Mouse (Mus musculus): ENCODE measurements around the gene Adgrg1.

Gene Adgrg1

GRCm38 (mm10) chr8:94974467-94975165 lies at the start of gene Adgrg1:
Adgrg1 (plus strand) TSS chr8:94974751.
- no peak for DNase-seq

DNA sequence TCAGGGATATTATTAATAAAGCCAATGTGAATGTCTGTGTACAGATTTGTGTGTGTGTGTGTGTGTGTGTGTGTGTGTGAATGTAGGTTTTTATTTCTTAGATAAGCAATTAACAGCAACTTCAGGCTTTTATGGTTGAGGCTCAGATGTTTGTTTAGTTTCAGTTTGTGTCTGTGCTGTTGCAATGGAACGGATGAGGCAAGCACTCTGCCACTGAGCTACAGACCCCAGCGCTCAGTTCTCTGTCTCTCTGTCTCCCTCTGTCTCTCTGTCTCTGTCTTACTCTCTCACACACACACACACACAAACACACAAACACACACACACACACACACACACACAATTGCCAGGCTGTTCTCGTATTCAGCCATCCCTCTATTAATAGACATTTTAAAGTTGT lies 46.3 kb upstream of the Adgrg1 start:
- DNase-seq = no peak

GRCm38 (mm10) chr8:94933918-94934317 lies 40.6 kb upstream of the Adgrg1 start:
- no peak for DNase-seq

- no peak for DNase-seq
These were observed 39.4 kb upstream of the Adgrg1 start for GRCm38 (mm10) chr8:94935172-94935571.

DNA sequence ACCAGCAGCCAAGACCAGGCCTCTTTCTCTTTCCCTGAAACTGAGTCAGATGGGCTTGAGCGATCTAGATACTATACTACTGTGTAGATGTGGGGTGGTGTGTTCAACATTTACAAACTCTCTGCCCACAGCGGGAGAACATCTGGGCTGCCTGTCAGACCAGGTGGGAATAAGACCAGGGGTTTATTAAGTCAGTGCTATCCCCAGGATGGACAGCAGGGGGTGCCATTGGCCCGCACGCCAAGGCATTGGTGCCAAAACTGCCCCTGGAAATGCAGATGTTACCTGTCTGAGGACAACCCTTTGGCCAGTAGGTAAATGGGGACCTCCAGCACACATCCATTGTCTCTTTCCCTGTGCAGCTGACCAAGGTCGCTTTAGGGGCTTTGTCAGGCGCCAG lies 32.0 kb upstream of the Adgrg1 start:
- DNase-seq = peak; percentile 94

DNA sequence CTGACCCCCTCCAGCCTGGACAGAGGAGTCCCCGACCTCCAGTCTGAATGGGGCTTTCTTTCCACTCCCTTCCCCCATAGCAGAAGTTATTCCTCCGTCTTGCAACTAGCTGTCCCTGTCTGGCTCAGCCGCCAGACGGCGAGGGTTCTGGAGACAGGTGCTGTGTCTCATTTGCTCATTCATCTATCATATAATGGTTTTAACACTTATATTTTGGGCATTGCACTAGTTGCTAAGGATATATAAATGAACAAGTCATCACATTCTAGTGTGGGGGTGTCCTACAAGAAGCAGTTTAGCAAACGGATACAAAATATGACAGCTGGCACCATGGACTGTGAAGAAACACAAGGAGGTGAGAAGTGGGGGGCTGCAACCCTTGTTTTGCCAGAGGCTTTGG lies 29.4 kb upstream of the Adgrg1 start:
- DNase-seq = no peak

DNA sequence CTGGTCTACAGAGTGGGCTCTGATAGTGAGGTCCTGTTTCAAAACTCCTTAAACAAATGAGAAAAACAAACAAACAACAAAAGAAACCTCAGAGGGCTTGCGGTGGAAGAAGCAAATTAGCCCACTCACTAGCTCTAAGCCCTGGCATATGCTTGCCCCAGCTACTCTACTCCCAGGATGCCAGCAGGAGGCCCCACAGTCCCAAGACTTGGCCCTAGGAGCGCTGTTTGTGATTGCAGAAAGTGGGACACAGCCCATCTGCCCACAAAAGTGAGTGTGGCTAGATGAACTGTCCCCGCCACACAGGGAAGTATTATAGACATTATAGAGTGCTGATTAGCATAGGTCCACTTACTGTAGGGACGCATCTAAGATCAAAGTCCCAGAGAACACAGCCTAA lies 26.1 kb upstream of the Adgrg1 start:
- DNase-seq = no peak

GRCm38 (mm10) chr8:94949010-94949409 lies 25.5 kb upstream of the Adgrg1 start:
- no peak for DNase-seq

DNA sequence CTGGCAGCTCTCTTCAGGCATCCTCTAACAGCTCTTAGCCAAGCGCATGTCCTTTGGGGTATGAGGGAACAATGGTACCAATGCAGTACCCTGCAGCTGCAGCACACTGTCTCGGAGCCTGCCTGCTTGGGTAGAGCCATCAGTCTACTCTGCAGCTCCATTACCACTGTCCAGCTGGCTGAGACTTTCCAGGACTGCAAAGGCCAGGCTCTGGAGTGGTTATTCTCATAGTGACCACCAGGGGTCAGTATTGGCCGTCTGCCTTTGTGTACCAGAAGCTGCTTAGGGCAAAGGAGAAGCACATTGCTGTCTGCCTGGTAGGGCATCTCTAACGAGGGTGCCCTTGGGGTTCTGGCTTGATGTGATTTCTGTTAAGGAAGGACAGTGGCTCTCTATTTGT lies 24.5 kb upstream of the Adgrg1 start:
- peak; percentile 96 for DNase-seq

DNA sequence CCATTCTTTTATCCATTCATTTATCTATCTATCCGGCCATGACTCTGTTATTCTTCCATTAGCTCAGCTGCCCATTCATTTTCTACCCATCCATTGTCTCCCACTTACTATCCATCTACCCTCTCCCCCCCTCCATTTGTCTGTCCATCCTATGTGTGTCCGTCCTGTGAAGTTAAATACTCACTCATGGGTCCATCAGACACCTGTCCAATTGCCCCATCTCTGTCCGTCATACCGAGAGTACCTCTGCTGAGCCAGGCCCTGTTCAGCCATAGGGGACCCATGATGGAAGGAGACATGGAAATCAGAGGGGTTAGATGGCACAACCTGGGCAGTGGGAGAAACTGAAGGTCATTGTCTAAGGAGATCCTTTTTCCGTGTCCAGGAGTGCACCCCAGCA lies 24.1 kb upstream of the Adgrg1 start:
- no peak for DNase-seq

DNA sequence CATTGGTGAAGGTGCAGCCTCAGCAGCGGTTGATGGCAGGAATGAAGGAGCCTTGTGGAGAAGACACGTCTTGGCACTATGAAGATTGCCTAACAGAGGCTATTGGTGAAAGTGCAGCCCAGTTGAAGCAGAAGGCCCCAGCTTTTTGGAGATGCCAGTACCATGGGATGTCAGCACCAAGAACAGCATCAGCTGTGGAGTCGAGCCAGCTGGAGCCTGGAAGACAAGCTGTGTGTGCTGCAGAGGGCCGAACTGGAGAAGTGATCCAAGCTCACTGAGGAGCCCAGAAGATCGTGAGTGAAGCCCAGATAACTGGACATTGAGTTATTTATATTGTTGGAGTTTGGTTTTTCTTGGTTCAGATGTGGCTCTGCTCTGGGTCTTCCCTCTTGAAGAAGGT lies 22.5 kb upstream of the Adgrg1 start:
- no peak for DNase-seq

DNA sequence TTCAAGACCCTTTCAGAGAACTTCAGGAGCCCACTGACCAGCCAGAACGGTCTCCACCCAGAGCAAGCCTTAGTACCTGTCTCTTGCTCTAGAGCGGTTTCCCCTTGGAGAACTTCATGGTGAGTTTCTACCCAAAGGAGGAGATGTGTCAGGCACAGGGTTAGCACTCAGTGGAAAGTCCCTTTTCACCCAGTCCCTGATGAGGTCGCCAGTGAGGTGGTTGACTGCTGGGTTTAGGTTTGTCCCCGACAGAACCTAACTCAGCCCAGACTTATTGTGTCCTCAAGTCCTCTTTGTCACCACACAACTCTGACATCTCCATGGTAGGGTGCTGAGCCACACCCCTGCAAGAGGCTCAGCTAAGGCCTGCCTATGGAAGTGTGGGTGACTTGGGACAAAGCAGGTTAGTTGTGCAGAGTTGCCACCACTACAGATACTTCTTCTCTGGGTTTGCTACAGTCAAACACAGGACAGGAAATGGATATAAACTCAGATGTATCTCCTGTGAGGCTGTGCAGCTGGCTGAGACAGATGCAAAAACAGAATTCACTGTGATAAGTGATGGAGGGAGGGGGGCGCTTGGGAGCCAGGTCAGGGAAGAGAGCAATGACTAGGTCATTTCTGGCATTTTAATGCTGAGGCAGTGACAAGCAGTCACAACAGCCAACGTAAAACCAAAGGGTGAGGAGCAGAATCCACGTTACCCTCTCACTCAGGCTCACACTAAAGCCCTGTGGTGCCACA lies 20.8 kb upstream of the Adgrg1 start:
- no peak for DNase-seq

DNA sequence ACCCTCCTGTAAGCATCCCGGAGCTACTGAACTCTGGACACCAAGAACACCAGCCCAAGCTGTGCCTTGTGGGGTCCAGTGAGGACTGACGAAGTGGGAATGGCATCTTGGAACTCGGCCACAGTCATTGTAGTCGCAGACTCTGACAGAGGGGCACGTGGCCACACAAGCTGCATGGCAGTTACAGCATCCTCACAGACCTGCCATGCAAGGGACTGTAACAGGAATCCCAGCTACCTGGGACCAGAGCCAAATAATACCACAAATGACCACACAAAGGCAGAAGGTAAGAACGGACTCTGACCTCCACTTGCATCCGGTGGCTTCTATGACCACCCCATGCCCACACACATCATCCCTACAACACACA lies 20.2 kb upstream of the Adgrg1 start:
- no peak for DNase-seq

DNA sequence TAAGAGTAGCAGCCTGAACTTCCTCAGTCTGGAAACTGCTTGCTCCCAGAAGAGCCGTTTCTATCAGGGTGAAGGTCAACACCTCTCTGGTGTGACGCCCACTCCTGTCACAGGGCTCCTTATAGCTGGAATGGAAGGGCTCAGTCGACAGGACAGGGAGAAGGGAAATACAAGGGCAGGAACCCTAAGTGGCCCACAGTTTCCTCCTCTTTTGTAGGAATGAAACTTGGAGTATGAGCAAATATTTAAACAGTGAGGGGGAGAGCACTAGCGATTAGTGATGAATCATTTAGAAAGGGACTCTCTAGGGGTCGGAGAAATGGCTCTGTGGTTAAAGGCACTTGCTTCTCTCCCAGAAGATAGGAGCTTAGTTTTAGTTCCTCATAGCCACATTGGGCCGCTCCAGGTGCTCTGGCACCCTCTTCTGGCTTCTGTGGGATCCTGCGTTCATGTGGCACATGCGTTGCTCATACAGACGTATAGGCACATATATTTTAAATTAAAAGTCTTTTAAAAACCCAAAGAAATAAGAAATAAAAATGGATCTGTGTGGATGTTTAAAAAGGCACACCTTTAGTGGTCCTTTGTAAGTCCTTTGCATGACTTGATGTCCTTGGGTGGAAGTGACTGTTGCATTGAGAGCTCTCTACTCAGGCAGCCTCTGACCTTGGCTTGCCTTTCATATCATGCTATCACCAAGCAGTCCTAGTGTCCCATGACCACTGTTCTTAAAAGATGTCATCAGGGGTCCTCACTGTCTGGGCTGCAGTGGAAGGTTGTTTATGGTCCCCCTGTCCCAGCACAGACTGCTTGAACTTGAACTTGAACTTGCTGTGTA lies 19.4 kb upstream of the Adgrg1 start:
- no peak for DNase-seq

DNA sequence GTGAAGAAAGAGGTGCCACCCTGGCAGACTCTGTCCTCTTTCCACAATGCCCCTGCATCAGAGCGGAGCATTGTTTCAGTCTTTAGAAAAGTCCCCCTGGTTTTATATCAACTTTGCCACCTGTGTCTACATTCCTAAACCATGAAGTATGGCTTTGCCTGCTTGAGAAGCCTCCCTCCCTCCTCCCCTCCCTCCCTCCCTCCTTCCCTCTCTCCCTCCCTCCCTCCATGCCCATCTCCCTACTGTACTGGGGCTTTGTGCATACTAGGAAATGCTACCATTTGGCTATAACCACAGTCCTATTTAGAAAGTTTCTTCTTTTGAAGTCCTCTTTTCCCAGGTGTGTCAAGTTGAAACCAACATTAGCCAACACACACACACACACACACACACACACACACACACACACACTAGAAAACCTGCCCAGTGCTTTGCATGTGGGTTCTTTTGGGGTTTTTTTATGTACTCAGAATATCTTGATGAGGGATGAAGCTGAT lies 18.4 kb upstream of the Adgrg1 start:
- no peak for DNase-seq

GRCm38 (mm10) chr8:94962201-94962600 lies 12.3 kb upstream of the Adgrg1 start:
- DNase-seq = no peak

DNA sequence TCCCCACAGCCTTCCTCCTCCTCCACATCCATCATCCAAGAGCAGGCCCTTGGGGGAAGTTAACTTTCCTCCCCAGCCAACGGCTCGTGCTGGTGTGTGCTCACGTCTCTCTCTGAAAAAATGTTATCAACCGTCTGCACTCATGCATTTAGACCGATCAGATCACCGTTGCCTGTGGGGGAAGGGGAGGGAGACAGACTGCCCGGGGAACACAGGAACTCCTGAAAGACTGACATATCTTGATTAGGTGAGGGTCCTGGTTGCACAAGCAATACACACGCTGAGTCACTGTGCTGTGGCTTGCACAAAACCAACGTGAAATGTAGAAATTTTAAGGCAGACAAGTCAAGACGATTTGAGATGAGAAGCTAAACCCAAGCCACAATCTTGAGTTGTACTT lies 9.7 kb upstream of the Adgrg1 start:
- no peak for DNase-seq

DNA sequence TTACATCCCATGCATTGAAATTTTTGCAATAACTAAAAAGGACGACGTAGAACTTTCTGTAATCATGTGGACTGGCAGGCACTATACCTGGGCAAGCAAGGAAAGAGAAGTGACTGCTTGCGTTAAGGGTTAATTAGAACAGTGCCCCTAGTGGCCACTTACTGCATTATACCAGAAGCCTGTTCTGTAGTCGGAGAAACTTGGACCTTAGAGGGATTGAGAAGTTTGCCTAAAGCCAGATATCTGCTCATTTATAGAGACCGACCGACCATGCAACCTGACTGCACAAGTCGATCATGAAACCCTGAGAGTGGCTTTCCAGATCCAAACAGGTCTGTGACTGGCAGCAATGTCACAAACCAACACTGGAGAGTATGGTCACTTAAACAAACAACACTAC lies 8.0 kb upstream of the Adgrg1 start:
- no peak for DNase-seq

DNA sequence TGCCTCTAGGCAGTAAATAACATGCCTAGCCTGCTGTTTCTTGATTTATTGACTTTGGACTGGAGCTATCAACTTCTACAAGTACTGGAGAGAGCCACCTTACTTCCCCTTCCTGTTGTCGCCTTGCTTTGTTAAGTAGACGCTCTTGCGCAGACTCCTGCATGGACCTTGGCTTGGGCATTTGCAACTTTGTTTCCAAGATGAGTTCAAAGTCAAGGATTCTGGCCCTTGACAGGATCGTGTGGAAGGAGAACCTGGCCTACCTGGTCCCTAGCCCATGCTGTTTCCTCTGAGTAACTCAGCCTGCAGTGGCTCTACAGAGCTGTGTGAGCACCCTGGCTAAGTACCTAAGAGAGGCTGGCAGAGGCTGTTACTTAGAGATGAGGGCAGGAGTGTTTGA lies 7.5 kb upstream of the Adgrg1 start:
- no peak for DNase-seq

GRCm38 (mm10) chr8:94967554-94967953 lies 7.0 kb upstream of the Adgrg1 start:
- no peak for DNase-seq

DNA sequence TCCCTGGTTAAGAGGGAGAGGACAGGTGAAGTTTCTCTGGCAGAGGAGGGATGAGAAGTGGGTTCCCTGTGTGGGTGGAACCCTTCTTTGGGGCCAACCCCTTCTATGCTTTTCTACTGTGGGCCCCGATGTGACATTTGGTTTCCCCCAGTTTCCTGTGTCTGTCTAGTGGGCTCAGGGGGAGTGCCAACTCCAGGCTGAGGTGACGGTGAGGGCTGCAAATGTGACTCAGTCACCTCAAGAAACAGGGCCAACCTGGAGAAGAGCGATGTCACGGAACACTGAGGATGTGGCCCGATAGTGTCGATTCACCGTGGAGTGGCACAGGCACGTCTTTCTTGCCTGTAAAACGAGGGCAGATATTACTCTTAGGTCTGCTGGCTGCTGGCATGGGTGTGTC lies 1.3 kb upstream of the Adgrg1 start:
- DNase-seq = no peak

GRCm38 (mm10) chr8:94973786-94974185 lies 765 bp upstream of the Adgrg1 start:
- DNase-seq = no peak

GRCm38 (mm10) chr8:94976651-94977417 lies 2.3 kb downstream of the Adgrg1 start:
- peak; percentile 89 for DNase-seq
